Mouse (Mus musculus) ES-E14 (cell line): ENCODE data around the gene Tmem175. TPM values are rescaled to one million over a fixed set of nuclear protein-coding genes. Genes with fewer than 3 reads are reported as not detected.
A peak's percentile ranks its signal among the peaks of the same experiment; 100 is the strongest.
"Not testable (repeated sequence)": the region's sequence is repeated elsewhere in the genome, so short reads cannot be mapped to it uniquely, and the experiment has no call there.

Source experiments
- DNase-seq: peaks from one replicate; pipeline ENCODE4 v3.0.0-alpha.2; 2013; ENCODE audit warnings: low read depth, low spot score
- H3K27ac ChIP-seq: 2 replicates; pipeline ENCODE4 v1.5.1; 2012; ENCODE audit warnings: low read depth, mild to moderate bottlenecking, low read length, moderate library complexity, mixed read lengths; ENCODE audit not compliant: poor library complexity, insufficient read depth, severe bottlenecking
- H3K36me3 ChIP-seq: 2 replicates; pipeline ENCODE4 v1.6.1; 2012; ENCODE audit warnings: mild to moderate bottlenecking, low read length, moderate library complexity, mixed read lengths; ENCODE audit not compliant: control insufficient read depth, poor library complexity, insufficient read depth, severe bottlenecking
- H3K4me1 ChIP-seq, 2 experiments: fragments of 150-350 bp in 1 of 2; sonication (generic) in 1 of 2; 2 replicates each; pipeline ENCODE4 v1.6.1; 2012; ENCODE audit warnings: low read length in 2 of 2, mild to moderate bottlenecking in 1 of 2, mixed read lengths in 1 of 2; ENCODE audit not compliant: control insufficient read depth in 2 of 2, insufficient read depth in 2 of 2, poor library complexity in 1 of 2
- H3K4me3 ChIP-seq, 2 experiments: fragments of 150-350 bp in 1 of 2; sonication (generic) in 1 of 2; 2 replicates each; pipeline ENCODE4 v1.5.1; 2012; ENCODE audit warnings: low read length in 2 of 2, low read depth in 1 of 2, mild to moderate bottlenecking in 1 of 2, mixed read lengths in 1 of 2; ENCODE audit not compliant: insufficient read depth in 1 of 2, poor library complexity in 1 of 2, severe bottlenecking in 1 of 2
- H3K9ac ChIP-seq: 2 replicates; pipeline ENCODE4 v1.6.1; 2012; ENCODE audit warnings: low read depth, mild to moderate bottlenecking, low read length, mixed read lengths; ENCODE audit not compliant: poor library complexity, insufficient read depth, severe bottlenecking
- H3K9me3 ChIP-seq: fragments of 150-350 bp; sonication (generic); 2 replicates; pipeline ENCODE4 v1.6.1; 2012; ENCODE audit warnings: low read depth, mild to moderate bottlenecking, low read length; ENCODE audit not compliant: control insufficient read depth, insufficient read depth
- CHD2 ChIP-seq: IDR thresholded peaks from 2 replicates; pipeline ENCODE4 v1.6.1; 2014; ENCODE audit warnings: mild to moderate bottlenecking, low read depth, low read length, inconsistent platforms
- HCFC1 ChIP-seq: IDR thresholded peaks from 2 replicates; pipeline ENCODE4 v1.6.1; 2012; ENCODE audit warnings: low read length, inconsistent platforms, borderline replicate concordance; ENCODE audit not compliant: insufficient read depth
- MAFK ChIP-seq: IDR thresholded peaks from 2 replicates; pipeline ENCODE4 v1.6.1; 2014; ENCODE audit warnings: mild to moderate bottlenecking, low read depth, low read length, inconsistent platforms; ENCODE audit not compliant: insufficient read depth
- ZC3H11A ChIP-seq: IDR thresholded peaks from 2 replicates; pipeline ENCODE4 v1.6.1; 2012; ENCODE audit warnings: low read depth, mild to moderate bottlenecking, inconsistent platforms, low read length, borderline replicate concordance
- ZNF384 ChIP-seq: IDR thresholded peaks from 2 replicates; pipeline ENCODE4 v1.6.1; 2012; ENCODE audit warnings: low read depth, low read length, inconsistent platforms
- in situ Hi-C, 2 experiments: fragments of 600-800 bp; cut with MboI; formaldehyde crosslinking; loops; one replicate each; pipeline ENCODE4 v1.15.1; 2025; ENCODE audit warnings: low sequenced_read_pairs in 2 of 2, inconsistent platforms in 1 of 2; ENCODE audit not compliant: unreplicated experiment in 2 of 2
- total RNA-seq: library from RNA; depleted of rRNA; stranded (reverse); fragments of 300-350 nt; gene quantifications from 2 replicates; pipeline ENCODE4 v1.2.3, GENCODE M21; 2012

Gene Tmem175
- total RNA-seq, 1 experiment: 14.1 TPM

GRCm38 (mm10) chr5:108633676-108634075, 4.1 kb downstream of the Tmem175 start:
- no peaks in the 10 kb centered on the region for H3K36me3 ChIP-seq
- H3K4me1 ChIP-seq: no peaks in the 10 kb centered on the region
- no peak overlapping the region for H3K27ac ChIP-seq
- no peaks in the 10 kb centered on the region for H3K9me3 ChIP-seq
- no peak overlapping the region for H3K9ac ChIP-seq
- DNase-seq: no peak
- H3K4me3 ChIP-seq: no peak overlapping the region
- no peak for TF ChIP-seq ZNF384
- TF ChIP-seq HCFC1: no peak
- TF ChIP-seq ZC3H11A: no peak
- no peak for TF ChIP-seq CHD2
- TF ChIP-seq MAFK: no peak
- in situ Hi-C loops: no loop called here

- in situ Hi-C loops, H3K9me3 ChIP-seq, H3K4me1 ChIP-seq, H3K36me3 ChIP-seq, H3K27ac ChIP-seq, H3K4me3 ChIP-seq, DNase-seq, H3K9ac ChIP-seq: not testable (repeated sequence)
- peak; percentile 69 for TF ChIP-seq ZNF384
Measured at GRCm38 (mm10) chr5:108634088-108634487, 4.5 kb downstream of the Tmem175 start.

- Histone ChIP-seq H3K4me3 (no peak overlapping the region), H3K36me3 (no peaks in the 10 kb centered on the region), H3K27ac (no peak overlapping the region), H3K9me3 (no peaks in the 10 kb centered on the region), H3K4me1 (no peaks in the 10 kb centered on the region), H3K9ac (no peak overlapping the region)
- DNase-seq: no peak
- in situ Hi-C loops: no loop called here
- TF ChIP-seq MAFK (no peak), ZNF384 (no peak), HCFC1 (no peak), CHD2 (no peak), ZC3H11A (no peak)
Measured at GRCm38 (mm10) chr5:108636172-108636571, 6.6 kb downstream of the Tmem175 start.

DNA sequence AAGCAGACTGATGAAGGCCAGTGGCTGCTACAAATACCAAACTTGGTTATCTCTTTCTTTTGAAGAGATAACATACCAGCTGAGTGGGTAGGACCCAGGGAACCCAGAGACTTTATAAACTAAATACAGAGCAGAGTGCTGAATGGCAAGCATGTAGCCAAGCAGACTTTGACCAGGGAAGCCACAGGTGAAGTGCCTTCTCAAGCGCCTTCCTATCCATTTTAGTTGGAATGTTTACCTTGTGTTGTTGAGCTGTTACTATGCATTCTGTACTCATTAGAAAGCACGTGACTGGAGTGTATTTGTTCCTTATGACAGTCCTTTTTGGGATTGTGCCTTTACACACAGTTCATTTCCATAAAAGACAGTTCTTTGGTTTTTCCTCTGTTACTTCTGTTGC, 14.1 kb downstream of the Tmem175 start:
- TF ChIP-seq ZNF384 (no peak), ZC3H11A (no peak)
- DNase-seq: no peak
- Histone ChIP-seq H3K36me3 (peaks cover 8% of the 10 kb centered on the region; the same call in 1 of the 2 replicates), H3K9ac (no peak overlapping the region), H3K4me3 (no peak overlapping the region), H3K27ac (no peak overlapping the region), H3K9me3 (no peaks in the 10 kb centered on the region), H3K4me1 (no peaks in the 10 kb centered on the region)
- in situ Hi-C loops: no loop called here

DNA sequence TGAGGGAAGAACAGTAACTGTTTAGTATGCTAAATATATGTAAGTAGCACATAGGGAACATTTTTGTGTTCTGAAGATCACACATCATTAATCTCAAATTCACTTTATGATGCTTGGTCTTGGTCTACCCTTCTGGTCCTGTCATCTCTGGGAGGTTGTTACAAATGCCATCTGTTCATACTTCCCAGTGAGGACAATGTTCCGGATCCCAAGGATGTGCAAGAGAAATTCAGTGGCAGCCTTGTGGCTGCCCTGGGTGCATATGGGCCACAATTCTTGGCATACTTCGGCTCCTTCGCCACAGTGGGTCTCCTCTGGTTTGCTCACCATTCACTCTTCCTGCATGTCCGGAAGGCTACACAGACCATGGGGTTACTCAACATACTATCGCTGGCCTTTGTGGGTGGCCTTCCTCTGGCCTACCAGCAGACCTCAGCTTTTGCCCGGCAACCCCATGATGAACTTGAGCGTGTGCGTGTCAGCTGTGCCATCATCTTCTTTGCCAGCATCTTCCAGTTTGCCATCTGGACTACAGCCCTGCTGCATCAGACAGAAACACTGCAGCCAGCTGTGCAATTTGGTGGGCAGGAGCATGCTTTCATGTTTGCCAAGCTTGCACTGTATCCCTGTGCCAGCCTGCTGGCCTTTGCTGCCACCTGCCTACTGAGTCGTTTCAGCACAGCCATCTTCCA, 16.2 kb downstream of the Tmem175 start:
- no peak overlapping the region for H3K27ac ChIP-seq
- DNase-seq: no peak
- no peaks in the 10 kb centered on the region for H3K4me1 ChIP-seq
- H3K4me3 ChIP-seq: no peak overlapping the region
- TF ChIP-seq CHD2 (no peak), ZNF384 (no peak), MAFK (no peak), ZC3H11A (no peak), HCFC1 (no peak)
- H3K9ac ChIP-seq: no peak overlapping the region
- in situ Hi-C loops: no loop called here
- H3K9me3 ChIP-seq: no peaks in the 10 kb centered on the region
- peaks cover 18% of the 10 kb centered on the region for H3K36me3 ChIP-seq
